Mouse (Mus musculus) embryo, embryonic 10 days (tissue): ENCODE data around the gene Cacna1h.
A peak's percentile ranks its signal among the peaks of the same experiment; 100 is the strongest.

ENCODE experiments used
- DNase-seq: peaks from one replicate; pipeline ENCODE4 v3.0.0-alpha.2; 2015; ENCODE audit warnings: low spot score

Gene Cacna1h

GRCm38 (mm10) chr17:25408302-25408999 lies 25.1 kb downstream of the Cacna1h start:
- DNase-seq, result no peak

GRCm38 (mm10) chr17:25407352-25407751 lies 26.2 kb downstream of the Cacna1h start:
- no peak for DNase-seq

- peak; percentile 31 for DNase-seq
Measured at GRCm38 (mm10) chr17:25406011-25406441, 27.6 kb downstream of the Cacna1h start.

GRCm38 (mm10) chr17:25405224-25405895 lies 28.2 kb downstream of the Cacna1h start:
- DNase-seq, result no peak

GRCm38 (mm10) chr17:25404190-25404589 lies 29.4 kb downstream of the Cacna1h start:
- no peak for DNase-seq

GRCm38 (mm10) chr17:25402224-25402623 lies 31.4 kb downstream of the Cacna1h start:
- DNase-seq, result no peak

GRCm38 (mm10) chr17:25401491-25401890 lies 32.1 kb downstream of the Cacna1h start:
- DNase-seq, result no peak

- DNase-seq, result peak; percentile 89
Measured at GRCm38 (mm10) chr17:25400443-25400842, 33.1 kb downstream of the Cacna1h start.

- no peak for DNase-seq
Measured at GRCm38 (mm10) chr17:25398520-25398838, 35.1 kb downstream of the Cacna1h start.

- peak; percentile 93 for DNase-seq
Measured at GRCm38 (mm10) chr17:25397804-25398519, 35.6 kb downstream of the Cacna1h start.

- no peak for DNase-seq
Measured at GRCm38 (mm10) chr17:25394526-25394925, 39.1 kb downstream of the Cacna1h start.

GRCm38 (mm10) chr17:25374011-25374410 lies 59.6 kb downstream of the Cacna1h start:
- DNase-seq, result peak; percentile 50

- DNase-seq, result no peak
Measured at GRCm38 (mm10) chr17:25372491-25372890, 61.1 kb downstream of the Cacna1h start.

- no peak for DNase-seq
Measured at GRCm38 (mm10) chr17:25368973-25369372, 64.6 kb downstream of the Cacna1h start, which contains the start of gene Tpsg1. Gene Tpsg1, plus strand, starts transcription at chr17:25369273.

GRCm38 (mm10) chr17:25366005-25366404 lies 67.6 kb downstream of the Cacna1h start, which contains the start of gene Tpsb2:
Gene Tpsb2, plus strand, starts transcription at chr17:25366305.
- DNase-seq, result no peak

GRCm38 (mm10) chr17:25363726-25364125 lies 69.9 kb downstream of the Cacna1h start:
- DNase-seq, result peak; percentile 73

- no peak for DNase-seq
Measured at GRCm38 (mm10) chr17:25361291-25361690, 72.3 kb downstream of the Cacna1h start.

GRCm38 (mm10) chr17:25345462-25345861 lies 88.1 kb downstream of the Cacna1h start, which contains the start of gene Tpsab1:
Gene Tpsab1, minus strand, starts transcription at chr17:25345562.
- DNase-seq, result no peak

GRCm38 (mm10) chr17:25341490-25341889 lies 92.1 kb downstream of the Cacna1h start:
- no peak for DNase-seq

GRCm38 (mm10) chr17:25340003-25340402 lies 93.6 kb downstream of the Cacna1h start:
- no peak for DNase-seq

GRCm38 (mm10) chr17:25338218-25338617 lies 95.4 kb downstream of the Cacna1h start:
- no peak for DNase-seq

GRCm38 (mm10) chr17:25333943-25334342 lies 99.6 kb downstream of the Cacna1h start:
- DNase-seq, result peak; percentile 91

- no peak for DNase-seq
Measured at GRCm38 (mm10) chr17:25332321-25332720, 101.3 kb downstream of the Cacna1h start.
